Mouse (Mus musculus): ENCODE data around the gene Dusp5. TPM values are rescaled to one million over a fixed set of nuclear protein-coding genes. Genes with fewer than 3 reads are reported as not detected.
"Not testable (repeated sequence)": the region's sequence is repeated elsewhere in the genome, so short reads cannot be mapped to it uniquely, and the experiment has no call there.

Gene Dusp5
- total and polyA plus RNA-seq, 2 experiments from 2014 or later, result 9.8 to 26.0 TPM

DNA sequence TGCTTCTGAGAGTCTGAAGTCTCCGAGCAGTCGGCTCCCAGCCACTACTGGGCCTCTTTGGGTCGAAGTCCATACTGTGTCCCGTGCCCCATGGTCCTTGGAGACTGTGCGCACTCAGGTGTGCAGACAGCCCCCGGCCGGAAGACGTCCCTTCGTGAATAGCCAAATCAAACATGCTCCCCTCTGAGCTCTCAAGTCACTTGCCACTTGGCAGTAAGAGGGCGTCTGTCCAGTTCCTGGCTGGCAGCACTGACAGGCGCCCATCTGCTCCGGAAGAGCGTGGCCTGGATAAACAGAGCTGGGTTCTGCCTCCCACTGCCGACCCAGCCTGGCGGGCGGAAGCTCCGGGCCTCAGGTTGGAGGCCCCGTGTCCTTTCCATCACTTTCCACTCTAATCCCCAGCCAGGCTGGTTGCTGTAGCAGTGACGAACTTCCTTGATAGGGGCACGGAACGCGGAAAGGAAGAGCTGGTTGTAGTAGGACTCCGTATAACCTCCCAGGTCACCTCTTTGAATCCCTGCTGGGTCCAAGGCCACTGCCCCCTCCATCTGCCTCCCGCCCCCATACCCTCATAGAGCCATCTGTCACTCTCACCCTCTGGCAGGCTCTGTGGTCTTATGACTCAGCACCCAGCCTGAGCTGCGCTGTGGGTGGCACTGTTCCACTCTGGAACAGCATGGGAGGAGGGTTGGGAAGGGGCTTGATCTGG lies 28.5 kb upstream of the Dusp5 start:
- Histone ChIP-seq H3K4me2 (ENCODE audit: low read depth, low read length) (no peak overlapping the region), H3K36me3 (ENCODE audit: insufficient read depth, low read length) (no peaks in the 10 kb centered on the region), H3K9me3 (ENCODE audit: low read length) (no peaks in the 10 kb centered on the region), H3K4me3 (ENCODE audit: low read length) (no peak overlapping the region), H3K27me3 (ENCODE audit: insufficient read depth, low read length) (no peaks in the 10 kb centered on the region), H3K9ac (replicated peaks; ENCODE audit: low read length) (no peak overlapping the region), H3K27ac (peak overlapping the region; percentile 60; the same call in 1 of the 2 replicates), H3K4me1 (ENCODE audit: insufficient read depth, low read length) (peaks cover 3% of the 10 kb centered on the region; the same call in 1 of the 2 replicates)
- WGBS, result 49% methylated on average over 25 of the region's 25 CpGs
- ATAC-seq (peak; percentile 75), DNase-seq (ENCODE audit: low spot score) (peak; percentile 70)
- TF ChIP-seq CTCF (IDR thresholded peaks at IDR 0.05; ENCODE audit: low read depth), result no peak

DNA sequence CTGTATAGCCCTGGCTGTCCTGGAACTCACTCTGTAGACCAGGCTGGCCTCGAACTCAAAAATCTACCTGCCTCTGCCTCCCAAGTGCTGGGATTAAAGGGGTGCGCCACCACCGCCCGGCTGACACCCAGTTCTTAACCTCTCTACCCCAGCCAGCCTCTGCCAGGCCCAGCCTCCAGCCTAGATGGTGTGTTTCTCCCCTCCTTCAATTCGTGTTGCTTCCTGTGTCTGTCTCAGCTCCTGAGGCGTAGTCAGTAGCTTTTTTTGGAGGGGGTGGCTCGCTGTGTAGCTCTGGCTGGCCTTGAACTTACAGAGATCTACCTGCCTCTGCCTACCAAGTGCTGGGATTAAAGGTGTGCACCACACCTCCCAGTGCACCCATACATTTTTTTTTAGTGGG lies 27.7 kb upstream of the Dusp5 start:
- H3K27me3 ChIP-seq (ENCODE audit: insufficient read depth, low read length), result not testable (repeated sequence)

DNA sequence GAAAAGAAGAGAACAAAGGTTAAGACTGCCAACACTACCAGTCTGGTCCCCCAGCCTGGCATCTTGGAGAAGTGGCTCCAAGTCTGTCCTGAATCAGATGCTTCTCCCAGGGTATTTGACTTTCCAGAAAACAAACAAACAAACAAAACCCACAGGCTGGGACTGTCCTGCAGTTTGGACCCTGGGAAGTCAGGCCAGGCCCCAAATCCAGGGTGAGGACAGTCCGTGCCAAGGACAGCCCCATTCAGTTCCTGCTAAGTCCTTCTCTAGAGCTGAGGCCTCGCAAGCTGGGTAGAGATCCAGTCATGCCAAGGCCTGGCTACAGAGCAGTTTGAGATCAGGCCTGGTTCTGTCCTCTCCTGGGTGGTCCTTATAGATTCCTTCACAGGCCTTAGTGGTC lies 27.1 kb upstream of the Dusp5 start:
- DNase-seq (ENCODE audit: low spot score) (no peak), ATAC-seq (no peak)
- Histone ChIP-seq H3K9ac (replicated peaks; ENCODE audit: low read length) (no peak overlapping the region), H3K27me3 (ENCODE audit: insufficient read depth, low read length) (no peaks in the 10 kb centered on the region), H3K9me3 (ENCODE audit: low read length) (no peaks in the 10 kb centered on the region), H3K4me3 (ENCODE audit: low read length) (no peak overlapping the region), H3K4me1 (ENCODE audit: insufficient read depth, low read length) (peaks cover 3% of the 10 kb centered on the region; the same call in 1 of the 2 replicates), H3K27ac (no peak overlapping the region), H3K4me2 (ENCODE audit: low read depth, low read length) (no peak overlapping the region), H3K36me3 (ENCODE audit: insufficient read depth, low read length) (no peaks in the 10 kb centered on the region)
- 84% methylated on average over 2 of the region's 2 CpGs for WGBS
- no peak for TF ChIP-seq CTCF (IDR thresholded peaks at IDR 0.05; ENCODE audit: low read depth)

More for the DNA sequence above, 27.7 kb upstream of the Dusp5 start:
- DNase-seq (ENCODE audit: low spot score); H3K4me2 ChIP-seq (ENCODE audit: low read depth, low read length); H3K4me3 ChIP-seq (ENCODE audit: low read length); H3K4me1 ChIP-seq (ENCODE audit: insufficient read depth, low read length); ATAC-seq; H3K36me3 ChIP-seq (ENCODE audit: insufficient read depth, low read length); H3K9ac ChIP-seq (replicated peaks; ENCODE audit: low read length); H3K9me3 ChIP-seq (ENCODE audit: low read length): not testable (repeated sequence)
- WGBS, result 87% methylated on average over 7 of the region's 7 CpGs
- H3K27ac ChIP-seq, result peak overlapping the region; percentile 60; the same call in 1 of the 2 replicates

DNA sequence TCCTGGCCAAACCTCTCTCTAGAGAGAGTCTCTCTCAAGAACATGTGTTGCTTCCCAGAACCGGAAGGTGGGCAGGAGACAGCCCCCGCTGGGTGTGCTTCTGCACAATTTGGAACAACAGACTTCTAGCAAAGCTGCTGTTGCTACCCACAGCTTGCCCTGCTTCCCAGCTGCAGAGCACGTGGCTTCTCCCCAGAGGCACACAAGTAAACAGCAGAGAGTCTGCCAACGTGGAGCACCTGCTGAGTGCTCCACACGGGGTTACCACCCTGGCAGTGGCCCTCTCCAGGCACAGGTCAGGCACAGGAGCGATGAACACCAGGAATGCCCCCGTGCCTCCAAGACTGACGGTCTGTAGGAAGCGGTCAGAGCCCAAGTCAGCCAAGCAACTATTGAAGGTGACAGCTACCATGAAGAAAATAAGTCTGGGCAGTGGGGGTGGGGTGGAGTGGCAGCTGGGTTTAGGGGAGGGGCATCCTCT lies 26.0 kb upstream of the Dusp5 start:
- H3K36me3 ChIP-seq (ENCODE audit: insufficient read depth, low read length), result no peaks in the 10 kb centered on the region
- H3K4me2 ChIP-seq (ENCODE audit: low read depth, low read length), result no peak overlapping the region
- H3K4me1 ChIP-seq (ENCODE audit: insufficient read depth, low read length), result peaks cover 3% of the 10 kb centered on the region; the same call in 1 of the 2 replicates
- H3K9ac ChIP-seq (replicated peaks; ENCODE audit: low read length), result no peak overlapping the region
- no peaks in the 10 kb centered on the region for H3K27me3 ChIP-seq (ENCODE audit: insufficient read depth, low read length)
- no peaks in the 10 kb centered on the region for H3K9me3 ChIP-seq (ENCODE audit: low read length)
- no peak for TF ChIP-seq CTCF (IDR thresholded peaks at IDR 0.05; ENCODE audit: low read depth)
- H3K27ac ChIP-seq, result 0 out of 2 replicates have a peak overlapping the region, but pooled peaks have one; percentile 5
- no peak overlapping the region for H3K4me3 ChIP-seq (ENCODE audit: low read length)
- WGBS, result 32% methylated on average over 9 of the region's 9 CpGs
- DNase-seq (ENCODE audit: low spot score) (peak; percentile 59), ATAC-seq (peak; percentile 57)

DNA sequence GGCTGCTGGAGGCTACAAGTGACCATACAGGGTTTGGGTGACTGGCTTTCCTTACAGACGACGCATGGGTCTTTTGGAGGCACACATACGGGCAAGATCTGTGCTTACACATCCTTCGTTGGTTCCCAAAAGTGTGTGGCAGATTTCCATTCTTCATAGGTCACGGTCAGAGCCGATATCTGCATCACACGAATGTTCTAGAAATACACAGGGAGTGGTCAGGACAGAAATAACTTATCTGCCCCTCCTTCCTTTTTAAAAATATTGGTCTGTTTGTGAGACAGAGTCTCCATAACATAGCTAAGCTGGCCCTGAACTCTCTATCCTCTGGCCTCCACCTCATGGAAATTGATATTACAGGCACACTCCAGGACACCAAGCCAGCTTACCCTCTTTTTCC lies 24.7 kb upstream of the Dusp5 start:
- H3K4me1 ChIP-seq (ENCODE audit: insufficient read depth, low read length), result peaks cover 3% of the 10 kb centered on the region; the same call in 1 of the 2 replicates
- 85% methylated on average over 7 of the region's 7 CpGs for WGBS
- H3K27ac ChIP-seq, result no peak overlapping the region
- no peak for ATAC-seq
- no peak overlapping the region for H3K4me2 ChIP-seq (ENCODE audit: low read depth, low read length)
- no peak overlapping the region for H3K4me3 ChIP-seq (ENCODE audit: low read length)
- H3K9me3 ChIP-seq (ENCODE audit: low read length), result no peaks in the 10 kb centered on the region
- no peaks in the 10 kb centered on the region for H3K27me3 ChIP-seq (ENCODE audit: insufficient read depth, low read length)
- no peak overlapping the region for H3K9ac ChIP-seq (replicated peaks; ENCODE audit: low read length)
- no peak for DNase-seq (ENCODE audit: low spot score)
- TF ChIP-seq CTCF (IDR thresholded peaks at IDR 0.05; ENCODE audit: low read depth), result no peak
- no peaks in the 10 kb centered on the region for H3K36me3 ChIP-seq (ENCODE audit: insufficient read depth, low read length)

DNA sequence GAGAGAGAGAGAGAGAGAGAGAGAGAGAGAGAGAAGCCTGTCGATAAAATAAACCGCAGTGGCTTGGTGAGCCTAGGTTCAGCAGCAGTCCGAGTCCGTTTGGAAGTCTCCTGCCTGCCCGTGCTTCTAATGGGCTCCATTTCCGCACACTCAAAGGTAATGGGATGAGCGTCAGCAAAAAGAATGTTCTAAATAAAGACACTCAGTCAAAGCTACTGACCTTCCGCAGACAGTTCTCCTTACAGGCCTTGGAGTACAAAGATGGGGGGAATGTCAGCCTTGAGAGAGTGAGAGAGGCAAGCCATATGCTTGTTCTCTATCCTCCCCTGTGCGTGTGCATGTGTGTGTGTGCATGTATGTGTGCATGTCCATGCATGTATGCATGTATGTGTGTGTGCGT lies 23.2 kb upstream of the Dusp5 start:
- Histone ChIP-seq H3K27me3 (ENCODE audit: insufficient read depth, low read length) (no peaks in the 10 kb centered on the region), H3K27ac (no peak overlapping the region), H3K4me1 (ENCODE audit: insufficient read depth, low read length) (peaks cover 2% of the 10 kb centered on the region; the same call in 1 of the 2 replicates), H3K36me3 (ENCODE audit: insufficient read depth, low read length) (no peaks in the 10 kb centered on the region), H3K9me3 (ENCODE audit: low read length) (no peaks in the 10 kb centered on the region), H3K4me3 (ENCODE audit: low read length) (no peak overlapping the region), H3K9ac (replicated peaks; ENCODE audit: low read length) (no peak overlapping the region), H3K4me2 (ENCODE audit: low read depth, low read length) (no peak overlapping the region)
- 81% methylated on average over 10 of the region's 10 CpGs for WGBS
- TF ChIP-seq CTCF (IDR thresholded peaks at IDR 0.05; ENCODE audit: low read depth), result no peak
- DNase-seq (ENCODE audit: low spot score), result no peak
- no peak for ATAC-seq

DNA sequence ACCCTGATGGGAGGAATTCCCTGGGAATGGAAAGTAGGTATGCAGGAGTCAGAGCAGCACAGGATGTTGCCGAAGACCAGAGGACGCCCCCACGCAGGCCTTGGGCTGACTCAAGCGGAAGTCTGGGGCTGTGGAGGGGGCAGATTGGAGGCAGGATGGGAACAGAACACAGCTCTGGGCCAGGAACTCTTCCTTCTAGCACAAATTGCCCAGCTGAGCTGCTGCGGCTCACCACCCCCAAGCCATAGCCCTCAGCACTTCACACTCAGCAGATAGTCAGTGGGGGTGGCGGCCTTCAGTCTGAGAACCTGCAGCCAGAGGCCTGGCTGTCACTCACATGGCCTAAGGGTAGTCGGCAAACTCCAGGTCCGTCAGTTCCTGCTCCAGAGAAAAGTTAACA lies 21.4 kb upstream of the Dusp5 start:
- no peaks in the 10 kb centered on the region for H3K4me1 ChIP-seq (ENCODE audit: insufficient read depth, low read length)
- DNase-seq (ENCODE audit: low spot score), result no peak
- H3K27ac ChIP-seq, result no peak overlapping the region
- H3K9me3 ChIP-seq (ENCODE audit: low read length), result no peaks in the 10 kb centered on the region
- no peak for TF ChIP-seq CTCF (IDR thresholded peaks at IDR 0.05; ENCODE audit: low read depth)
- H3K9ac ChIP-seq (replicated peaks; ENCODE audit: low read length), result no peak overlapping the region
- no peaks in the 10 kb centered on the region for H3K36me3 ChIP-seq (ENCODE audit: insufficient read depth, low read length)
- WGBS, result 75% methylated on average over 8 of the region's 8 CpGs
- ATAC-seq, result no peak
- no peak overlapping the region for H3K4me3 ChIP-seq (ENCODE audit: low read length)
- no peaks in the 10 kb centered on the region for H3K27me3 ChIP-seq (ENCODE audit: insufficient read depth, low read length)
- no peak overlapping the region for H3K4me2 ChIP-seq (ENCODE audit: low read depth, low read length)
